Mouse (Mus musculus): ENCODE measurements around the gene Usp6nl. TPM values are rescaled to one million over a fixed set of nuclear protein-coding genes. Genes with fewer than 3 reads are reported as not detected.

Gene Usp6nl
- polyA plus RNA-seq, 1 experiment from 2014 or later = 9.5 TPM

- peaks cover 26% of the 10 kb centered on the region for H3K4me1 ChIP-seq (replicated peaks; ENCODE audit: control insufficient read depth, insufficient read depth, low read length)
- no peak overlapping the region for H3K27ac ChIP-seq (ENCODE audit: low read length)
- no peaks in the 10 kb centered on the region for H3K27me3 ChIP-seq (ENCODE audit: control insufficient read depth, insufficient read depth, low read depth, low read length)
- peaks cover 3% of the 10 kb centered on the region; the same call in 1 of the 2 replicates for H3K36me3 ChIP-seq (ENCODE audit: control insufficient read depth, insufficient read depth, low read length)
- no peak overlapping the region for H3K4me2 ChIP-seq (ENCODE audit: low read depth, low read length)
- no peaks in the 10 kb centered on the region for H3K9me3 ChIP-seq (ENCODE audit: control insufficient read depth, low read length)
- no peak overlapping the region for H3K9ac ChIP-seq (ENCODE audit: low read length)
- ATAC-seq (ENCODE audit: low read depth) = no peak
- H3K4me3 ChIP-seq (ENCODE audit: low read length) = no peak overlapping the region
- 96% methylated on average over 7 of the region's 7 CpGs for WGBS
Observed at GRCm38 (mm10) chr2:6357306-6357705, 34.8 kb downstream of the Usp6nl start.

GRCm38 (mm10) chr2:6359645-6360044, 37.2 kb downstream of the Usp6nl start:
- WGBS = 46% methylated on average over 9 of the region's 9 CpGs
- Histone ChIP-seq H3K9ac (ENCODE audit: low read length) (no peak overlapping the region), H3K4me3 (ENCODE audit: low read length) (no peak overlapping the region), H3K36me3 (ENCODE audit: control insufficient read depth, insufficient read depth, low read length) (peaks cover 3% of the 10 kb centered on the region; the same call in 1 of the 2 replicates), H3K27me3 (ENCODE audit: control insufficient read depth, insufficient read depth, low read depth, low read length) (no peaks in the 10 kb centered on the region), H3K9me3 (ENCODE audit: control insufficient read depth, low read length) (no peaks in the 10 kb centered on the region), H3K4me2 (ENCODE audit: low read depth, low read length) (no peak overlapping the region), H3K27ac (ENCODE audit: low read length) (peak overlapping the region; percentile 0; the same call in 1 of the 2 replicates), H3K4me1 (replicated peaks; ENCODE audit: control insufficient read depth, insufficient read depth, low read length) (peaks cover 23% of the 10 kb centered on the region)
- ATAC-seq (ENCODE audit: low read depth) = peak; percentile 62

GRCm38 (mm10) chr2:6363126-6363525, 40.7 kb downstream of the Usp6nl start:
- H3K9ac ChIP-seq (ENCODE audit: low read length) = no peak overlapping the region
- no peaks in the 10 kb centered on the region for H3K36me3 ChIP-seq (ENCODE audit: control insufficient read depth, insufficient read depth, low read length)
- peaks cover 33% of the 10 kb centered on the region for H3K4me1 ChIP-seq (replicated peaks; ENCODE audit: control insufficient read depth, insufficient read depth, low read length)
- no peaks in the 10 kb centered on the region for H3K9me3 ChIP-seq (ENCODE audit: control insufficient read depth, low read length)
- ATAC-seq (ENCODE audit: low read depth) = no peak
- no peak overlapping the region for H3K4me2 ChIP-seq (ENCODE audit: low read depth, low read length)
- no peak overlapping the region for H3K4me3 ChIP-seq (ENCODE audit: low read length)
- H3K27me3 ChIP-seq (ENCODE audit: control insufficient read depth, insufficient read depth, low read depth, low read length) = no peaks in the 10 kb centered on the region
- WGBS = 47% methylated on average over 13 of the region's 13 CpGs
- H3K27ac ChIP-seq (ENCODE audit: low read length) = no peak overlapping the region

GRCm38 (mm10) chr2:6363922-6364321, 41.5 kb downstream of the Usp6nl start:
- Histone ChIP-seq H3K36me3 (ENCODE audit: control insufficient read depth, insufficient read depth, low read length) (no peaks in the 10 kb centered on the region), H3K4me2 (ENCODE audit: low read depth, low read length) (no peak overlapping the region), H3K27ac (ENCODE audit: low read length) (no peak overlapping the region), H3K9ac (ENCODE audit: low read length) (no peak overlapping the region), H3K27me3 (ENCODE audit: control insufficient read depth, insufficient read depth, low read depth, low read length) (no peaks in the 10 kb centered on the region), H3K9me3 (ENCODE audit: control insufficient read depth, low read length) (no peaks in the 10 kb centered on the region), H3K4me1 (replicated peaks; ENCODE audit: control insufficient read depth, insufficient read depth, low read length) (peaks cover 27% of the 10 kb centered on the region), H3K4me3 (ENCODE audit: low read length) (no peak overlapping the region)
- ATAC-seq (ENCODE audit: low read depth) = no peak
- 88% methylated on average over 7 of the region's 7 CpGs for WGBS

- H3K4me1 ChIP-seq (replicated peaks; ENCODE audit: control insufficient read depth, insufficient read depth, low read length) = peaks cover 21% of the 10 kb centered on the region
- 0 out of 2 replicates have a peak, but pooled peaks have one; percentile 13 for ATAC-seq (ENCODE audit: low read depth)
- H3K27ac ChIP-seq (ENCODE audit: low read length) = no peak overlapping the region
- H3K9ac ChIP-seq (ENCODE audit: low read length) = no peak overlapping the region
- 47% methylated on average over 9 of the region's 9 CpGs for WGBS
- H3K27me3 ChIP-seq (ENCODE audit: control insufficient read depth, insufficient read depth, low read depth, low read length) = no peaks in the 10 kb centered on the region
- no peak overlapping the region for H3K4me2 ChIP-seq (ENCODE audit: low read depth, low read length)
- no peaks in the 10 kb centered on the region for H3K36me3 ChIP-seq (ENCODE audit: control insufficient read depth, insufficient read depth, low read length)
- no peak overlapping the region for H3K4me3 ChIP-seq (ENCODE audit: low read length)
- H3K9me3 ChIP-seq (ENCODE audit: control insufficient read depth, low read length) = no peaks in the 10 kb centered on the region
Observed at GRCm38 (mm10) chr2:6366521-6366928, 44.1 kb downstream of the Usp6nl start.

GRCm38 (mm10) chr2:6366973-6367372, 44.5 kb downstream of the Usp6nl start:
- no peak overlapping the region for H3K4me2 ChIP-seq (ENCODE audit: low read depth, low read length)
- H3K4me3 ChIP-seq (ENCODE audit: low read length) = no peak overlapping the region
- no peak overlapping the region for H3K27ac ChIP-seq (ENCODE audit: low read length)
- H3K4me1 ChIP-seq (replicated peaks; ENCODE audit: control insufficient read depth, insufficient read depth, low read length) = peaks cover 24% of the 10 kb centered on the region
- 56% methylated on average over 6 of the region's 6 CpGs for WGBS
- H3K9ac ChIP-seq (ENCODE audit: low read length) = no peak overlapping the region
- H3K9me3 ChIP-seq (ENCODE audit: control insufficient read depth, low read length) = no peaks in the 10 kb centered on the region
- no peaks in the 10 kb centered on the region for H3K36me3 ChIP-seq (ENCODE audit: control insufficient read depth, insufficient read depth, low read length)
- ATAC-seq (ENCODE audit: low read depth) = no peak
- H3K27me3 ChIP-seq (ENCODE audit: control insufficient read depth, insufficient read depth, low read depth, low read length) = no peaks in the 10 kb centered on the region

GRCm38 (mm10) chr2:6367497-6367896, 45.0 kb downstream of the Usp6nl start:
- 72% methylated on average over 6 of the region's 6 CpGs for WGBS
- no peak overlapping the region for H3K4me2 ChIP-seq (ENCODE audit: low read depth, low read length)
- no peak overlapping the region for H3K9ac ChIP-seq (ENCODE audit: low read length)
- no peaks in the 10 kb centered on the region for H3K9me3 ChIP-seq (ENCODE audit: control insufficient read depth, low read length)
- no peak overlapping the region for H3K27ac ChIP-seq (ENCODE audit: low read length)
- no peaks in the 10 kb centered on the region for H3K36me3 ChIP-seq (ENCODE audit: control insufficient read depth, insufficient read depth, low read length)
- no peaks in the 10 kb centered on the region for H3K27me3 ChIP-seq (ENCODE audit: control insufficient read depth, insufficient read depth, low read depth, low read length)
- H3K4me1 ChIP-seq (replicated peaks; ENCODE audit: control insufficient read depth, insufficient read depth, low read length) = peaks cover 25% of the 10 kb centered on the region
- no peak overlapping the region for H3K4me3 ChIP-seq (ENCODE audit: low read length)
- ATAC-seq (ENCODE audit: low read depth) = peak; percentile 39; the same call in 1 of the 2 replicates

- Histone ChIP-seq H3K4me1 (replicated peaks; ENCODE audit: control insufficient read depth, insufficient read depth, low read length) (peaks cover 28% of the 10 kb centered on the region), H3K27me3 (ENCODE audit: control insufficient read depth, insufficient read depth, low read depth, low read length) (no peaks in the 10 kb centered on the region), H3K9ac (ENCODE audit: low read length) (no peak overlapping the region), H3K9me3 (ENCODE audit: control insufficient read depth, low read length) (no peaks in the 10 kb centered on the region), H3K36me3 (ENCODE audit: control insufficient read depth, insufficient read depth, low read length) (no peaks in the 10 kb centered on the region), H3K4me3 (ENCODE audit: low read length) (no peak overlapping the region), H3K4me2 (ENCODE audit: low read depth, low read length) (no peak overlapping the region), H3K27ac (ENCODE audit: low read length) (no peak overlapping the region)
- WGBS = 90% methylated on average over 14 of the region's 14 CpGs
- ATAC-seq (ENCODE audit: low read depth) = no peak
Observed at GRCm38 (mm10) chr2:6374216-6374615, 51.7 kb downstream of the Usp6nl start.

- 81% methylated on average over 8 of the region's 8 CpGs for WGBS
- peaks cover 39% of the 10 kb centered on the region for H3K4me1 ChIP-seq (replicated peaks; ENCODE audit: control insufficient read depth, insufficient read depth, low read length)
Observed at GRCm38 (mm10) chr2:6376071-6376470, 53.6 kb downstream of the Usp6nl start.

GRCm38 (mm10) chr2:6376941-6377340, 54.5 kb downstream of the Usp6nl start:
- H3K36me3 ChIP-seq (ENCODE audit: control insufficient read depth, insufficient read depth, low read length) = no peaks in the 10 kb centered on the region
- H3K4me2 ChIP-seq (ENCODE audit: low read depth, low read length) = no peak overlapping the region
- no peak overlapping the region for H3K27ac ChIP-seq (ENCODE audit: low read length)
- H3K4me1 ChIP-seq (replicated peaks; ENCODE audit: control insufficient read depth, insufficient read depth, low read length) = peaks cover 35% of the 10 kb centered on the region
- no peaks in the 10 kb centered on the region for H3K9me3 ChIP-seq (ENCODE audit: control insufficient read depth, low read length)
- ATAC-seq (ENCODE audit: low read depth) = no peak
- no peak overlapping the region for H3K4me3 ChIP-seq (ENCODE audit: low read length)
- no peak overlapping the region for H3K9ac ChIP-seq (ENCODE audit: low read length)
- WGBS = 70% methylated on average over 4 of the region's 4 CpGs
- no peaks in the 10 kb centered on the region for H3K27me3 ChIP-seq (ENCODE audit: control insufficient read depth, insufficient read depth, low read depth, low read length)

More at GRCm38 (mm10) chr2:6376071-6376470, 53.6 kb downstream of the Usp6nl start:
- H3K9me3 ChIP-seq (ENCODE audit: control insufficient read depth, low read length) = no peaks in the 10 kb centered on the region
- H3K4me3 ChIP-seq (ENCODE audit: low read length) = no peak overlapping the region
- H3K36me3 ChIP-seq (ENCODE audit: control insufficient read depth, insufficient read depth, low read length) = no peaks in the 10 kb centered on the region
- H3K27ac ChIP-seq (ENCODE audit: low read length) = 0 out of 2 replicates have a peak overlapping the region, but pooled peaks have one; percentile 17
- no peaks in the 10 kb centered on the region for H3K27me3 ChIP-seq (ENCODE audit: control insufficient read depth, insufficient read depth, low read depth, low read length)
- H3K9ac ChIP-seq (ENCODE audit: low read length) = no peak overlapping the region
- H3K4me2 ChIP-seq (ENCODE audit: low read depth, low read length) = no peak overlapping the region
- no peak for ATAC-seq (ENCODE audit: low read depth)

Data from lung, embryonic 16.5 days (tissue).